Mouse (Mus musculus): Measurements from ENCODE around the gene Commd2.

Gene Commd2

GRCm38 (mm10) chr3:57651231-57651864, at the start of gene Commd2:
Gene Commd2 (minus strand): TSS chr3:57651715.
- DNase-seq (ENCODE audit: extremely low spot score, low spot score), result peak; percentile 91

GRCm38 (mm10) chr3:57696779-57697178, 45.3 kb upstream of the Commd2 start:
- no peak for DNase-seq (ENCODE audit: extremely low spot score, low spot score)

GRCm38 (mm10) chr3:57696249-57696648, 44.7 kb upstream of the Commd2 start:
- no peak for DNase-seq (ENCODE audit: extremely low spot score, low spot score)

- DNase-seq (ENCODE audit: extremely low spot score, low spot score), result no peak
Observed at GRCm38 (mm10) chr3:57692719-57693118, 41.2 kb upstream of the Commd2 start, which contains the start of gene Ankub1. Gene Ankub1 (minus strand): TSS chr3:57692799.

- DNase-seq (ENCODE audit: extremely low spot score, low spot score), result no peak
Observed at GRCm38 (mm10) chr3:57691772-57692171, 40.3 kb upstream of the Commd2 start.

GRCm38 (mm10) chr3:57677786-57678185, 26.3 kb upstream of the Commd2 start:
- DNase-seq (ENCODE audit: extremely low spot score, low spot score), result no peak

- DNase-seq (ENCODE audit: extremely low spot score, low spot score), result no peak
Observed at GRCm38 (mm10) chr3:57674075-57674474, 22.6 kb upstream of the Commd2 start.

- no peak for DNase-seq (ENCODE audit: extremely low spot score, low spot score)
Observed at GRCm38 (mm10) chr3:57673586-57673985, 22.1 kb upstream of the Commd2 start.

- peak; percentile 68 for DNase-seq (ENCODE audit: extremely low spot score, low spot score)
Observed at GRCm38 (mm10) chr3:57667054-57667723, 15.7 kb upstream of the Commd2 start.

- no peak for DNase-seq (ENCODE audit: extremely low spot score, low spot score)
Observed at GRCm38 (mm10) chr3:57665880-57666279, 14.4 kb upstream of the Commd2 start.

GRCm38 (mm10) chr3:57664682-57665081, 13.2 kb upstream of the Commd2 start:
- DNase-seq (ENCODE audit: extremely low spot score, low spot score), result no peak

- DNase-seq (ENCODE audit: extremely low spot score, low spot score), result peak; percentile 38
Observed at GRCm38 (mm10) chr3:57663731-57664130, 12.2 kb upstream of the Commd2 start.

GRCm38 (mm10) chr3:57658608-57659007, 7.1 kb upstream of the Commd2 start:
- no peak for DNase-seq (ENCODE audit: extremely low spot score, low spot score)

GRCm38 (mm10) chr3:57653646-57654045, 2.1 kb upstream of the Commd2 start:
- no peak for DNase-seq (ENCODE audit: extremely low spot score, low spot score)

- DNase-seq (ENCODE audit: extremely low spot score, low spot score), result no peak
Observed at GRCm38 (mm10) chr3:57652485-57652884, 970 bp upstream of the Commd2 start.

- DNase-seq (ENCODE audit: extremely low spot score, low spot score), result no peak
Observed at GRCm38 (mm10) chr3:57651865-57652259, 347 bp upstream of the Commd2 start.

- no peak for DNase-seq (ENCODE audit: extremely low spot score, low spot score)
Observed at GRCm38 (mm10) chr3:57643191-57643590, 8.3 kb downstream of the Commd2 start.

- no peak for DNase-seq (ENCODE audit: extremely low spot score, low spot score)
Observed at GRCm38 (mm10) chr3:57637596-57637995, 13.9 kb downstream of the Commd2 start.

- DNase-seq (ENCODE audit: extremely low spot score, low spot score), result no peak
Observed at GRCm38 (mm10) chr3:57634763-57635487, 16.6 kb downstream of the Commd2 start.

GRCm38 (mm10) chr3:57626954-57627513, 24.5 kb downstream of the Commd2 start:
- no peak for DNase-seq (ENCODE audit: extremely low spot score, low spot score)

GRCm38 (mm10) chr3:57625275-57625997, 26.1 kb downstream of the Commd2 start:
- peak; percentile 83 for DNase-seq (ENCODE audit: extremely low spot score, low spot score)
